Mouse (Mus musculus): ENCODE results near the gene Asah2. TPM values are rescaled to one million over a fixed set of nuclear protein-coding genes. Genes with fewer than 3 reads are reported as not detected.

Asah2 gene
- total and polyA plus RNA-seq, 3 experiments: 0.38 to 0.73 (median 0.63) TPM

- Histone ChIP-seq H3K27me3 (replicated peaks) (no peaks in the 10 kb centered on the region), H3K4me2 (ENCODE audit: insufficient read depth, low read depth, poor library complexity, severe bottlenecking) (no peak overlapping the region), H3K4me1 (ENCODE audit: control insufficient read depth in 1 of 2, insufficient read depth in 2 of 2) (no peaks in the 10 kb centered on the region), H3K9me3 (replicated peaks; ENCODE audit: low read length) (no peaks in the 10 kb centered on the region), H3K36me3 (replicated peaks in 1 of 2; ENCODE audit: control insufficient read depth in 1 of 2, insufficient read depth in 1 of 2, low read length in 1 of 2) (no peaks in the 10 kb centered on the region), H3K4me3 (replicated peaks in 1 of 3; ENCODE audit: low read depth in 2 of 3, low read length in 2 of 3, poor library complexity in 1 of 3) (no peak overlapping the region), H3K27ac (ENCODE audit: insufficient read depth, low read depth) (no peak overlapping the region), H3K79me2 (replicated peaks; ENCODE audit: control insufficient read depth, extremely low read depth, insufficient read depth, poor library complexity, severe bottlenecking) (no peaks in the 10 kb centered on the region), H3K9ac (ENCODE audit: insufficient read depth, low read depth) (no peak overlapping the region)
- in situ Hi-C loops (cut with MboI; ENCODE audit: low pct_ligation_motif_present, low pct_unique_long_range_greater_than_20kb, low sequenced_read_pairs) (no loop called here), dilution Hi-C loops (cut with MboI; ENCODE audit: extremely low pct_ligation_motif_present, extremely low pct_unique_long_range_greater_than_20kb, low sequenced_read_pairs) (no loop called here)
- DNase-seq (ENCODE audit: extremely low read depth): no peak
- no peak for TF ChIP-seq CHD2 (IDR thresholded peaks at IDR 0.05; ENCODE audit: low read length)
- TF ChIP-seq MAX (IDR thresholded peaks at IDR 0.05; ENCODE audit: low read length): no peak
- no peak for TF ChIP-seq ELF1 (IDR thresholded peaks at IDR 0.05; ENCODE audit: low read depth, low read length)
- TF ChIP-seq SMC3 (IDR thresholded peaks at IDR 0.05; ENCODE audit: low read depth, low read length): no peak
- no peak for TF ChIP-seq TCF12 (IDR thresholded peaks at IDR 0.05; ENCODE audit: low read depth, low read length)
- TF ChIP-seq RCOR1 (conservative IDR thresholded peaks at IDR 0.05; ENCODE audit: low read depth, low read length): no peak
- TF ChIP-seq MAZ (IDR thresholded peaks at IDR 0.05; ENCODE audit: low read depth, low read length): no peak
- no peak for TF ChIP-seq EP300 (IDR thresholded peaks at IDR 0.05; ENCODE audit: low read length)
- TF ChIP-seq USF2 (conservative IDR thresholded peaks at IDR 0.05; ENCODE audit: low read depth, low read length): no peak
- no peak for TF ChIP-seq CHD1 (IDR thresholded peaks at IDR 0.05; ENCODE audit: low read depth, low read length)
- no peak for TF ChIP-seq MXI1 (IDR thresholded peaks at IDR 0.05; ENCODE audit: low read depth, low read length)
- no peak for TF ChIP-seq RAD21 (IDR thresholded peaks at IDR 0.05; ENCODE audit: low read depth, low read length)
- TF ChIP-seq SIN3A (IDR thresholded peaks at IDR 0.05; ENCODE audit: low read length): no peak
- TF ChIP-seq MYC (IDR thresholded peaks at IDR 0.05; ENCODE audit: low read depth, low read length): no peak
- no peak for TF ChIP-seq E2F4 (IDR thresholded peaks at IDR 0.05; ENCODE audit: insufficient replicate concordance, low read depth, low read length)
- TF ChIP-seq JUN (IDR thresholded peaks at IDR 0.05; ENCODE audit: insufficient read depth, low read depth, low read length): no peak
Observed at GRCm38 (mm10) chr19:32070340-32070739, 37.7 kb downstream of the Asah2 start.

- no peak overlapping the region for H3K4me3 ChIP-seq (replicated peaks in 1 of 3; ENCODE audit: low read depth in 2 of 3, low read length in 2 of 3, poor library complexity in 1 of 3)
- in situ Hi-C loops (cut with MboI; ENCODE audit: low pct_ligation_motif_present, low pct_unique_long_range_greater_than_20kb, low sequenced_read_pairs) (no loop called here), dilution Hi-C loops (cut with MboI; ENCODE audit: extremely low pct_ligation_motif_present, extremely low pct_unique_long_range_greater_than_20kb, low sequenced_read_pairs) (no loop called here)
- no peaks in the 10 kb centered on the region for H3K4me1 ChIP-seq (ENCODE audit: control insufficient read depth in 1 of 2, insufficient read depth in 2 of 2)
- no peak overlapping the region for H3K4me2 ChIP-seq (ENCODE audit: insufficient read depth, low read depth, poor library complexity, severe bottlenecking)
- H3K27ac ChIP-seq (ENCODE audit: insufficient read depth, low read depth): no peak overlapping the region
- no peak overlapping the region for H3K9ac ChIP-seq (ENCODE audit: insufficient read depth, low read depth)
- no peaks in the 10 kb centered on the region for H3K36me3 ChIP-seq (replicated peaks in 1 of 2; ENCODE audit: control insufficient read depth in 1 of 2, insufficient read depth in 1 of 2, low read length in 1 of 2)
- no peaks in the 10 kb centered on the region for H3K79me2 ChIP-seq (replicated peaks; ENCODE audit: control insufficient read depth, extremely low read depth, insufficient read depth, poor library complexity, severe bottlenecking)
- no peak for DNase-seq (ENCODE audit: extremely low read depth)
- no peaks in the 10 kb centered on the region for H3K9me3 ChIP-seq (replicated peaks; ENCODE audit: low read length)
- TF ChIP-seq GABPA (IDR thresholded peaks at IDR 0.05; ENCODE audit: insufficient replicate concordance, low read depth, low read length) (no peak), USF2 (conservative IDR thresholded peaks at IDR 0.05; ENCODE audit: low read depth, low read length) (no peak), MYC (IDR thresholded peaks at IDR 0.05; ENCODE audit: low read depth, low read length) (no peak), ZKSCAN1 (IDR thresholded peaks at IDR 0.05; ENCODE audit: borderline replicate concordance, low read depth, low read length) (no peak), RCOR1 (conservative IDR thresholded peaks at IDR 0.05; ENCODE audit: low read depth, low read length) (no peak), NRF1 (IDR thresholded peaks at IDR 0.05; ENCODE audit: low read depth, low read length) (no peak), MAFK (IDR thresholded peaks at IDR 0.05; ENCODE audit: insufficient replicate concordance, low read length) (no peak), CHD1 (IDR thresholded peaks at IDR 0.05; ENCODE audit: low read depth, low read length) (no peak), POLR2AphosphoS2 (IDR thresholded peaks at IDR 0.05; ENCODE audit: low read depth, low read length) (no peak), NELFE (IDR thresholded peaks at IDR 0.05; ENCODE audit: low read depth, low read length) (no peak), E2F4 (IDR thresholded peaks at IDR 0.05; ENCODE audit: insufficient replicate concordance, low read depth, low read length) (no peak), CHD2 (IDR thresholded peaks at IDR 0.05; ENCODE audit: low read length) (no peak)
- no peaks in the 10 kb centered on the region for H3K27me3 ChIP-seq (replicated peaks)
Observed at GRCm38 (mm10) chr19:32069598-32069997, 38.4 kb downstream of the Asah2 start.

All from CH12.LX (cell line).